Mouse (Mus musculus) erythroblast, embryonic 14.5 days (primary cell): ENCODE data around the gene Map4. TPM values are rescaled to one million over a fixed set of nuclear protein-coding genes. Genes with fewer than 3 reads are reported as not detected.

Experiments
- H3K27me3 ChIP-seq: 2 replicates; pipeline ENCODE4 v1.6.1; 2012; ENCODE audit warnings: inconsistent platforms; ENCODE audit not compliant: control insufficient read depth
- H3K36me3 ChIP-seq: 2 replicates; pipeline ENCODE4 v1.6.1; 2012; ENCODE audit warnings: mild to moderate bottlenecking, inconsistent platforms; ENCODE audit not compliant: control insufficient read depth
- H3K4me1 ChIP-seq: 2 replicates; pipeline ENCODE4 v1.6.1; 2012; ENCODE audit warnings: inconsistent platforms; ENCODE audit not compliant: control insufficient read depth
- H3K4me3 ChIP-seq: replicated peaks from 2 replicates; pipeline ENCODE3; 2012; ENCODE audit warnings: moderate library complexity, mild to moderate bottlenecking, inconsistent platforms
- H3K9me3 ChIP-seq: 2 replicates; pipeline ENCODE4 v1.6.1; 2012; ENCODE audit warnings: low read length, inconsistent platforms, mixed read lengths; ENCODE audit not compliant: control insufficient read depth
- GATA1 ChIP-seq: IDR thresholded peaks from 2 replicates; pipeline ENCODE4 v1.6.1; 2012; ENCODE audit warnings: low read length, inconsistent platforms, mixed read lengths
- TAL1 ChIP-seq: IDR thresholded peaks from 3 replicates; pipeline ENCODE4 v1.6.1; 2012; ENCODE audit warnings: low read length, inconsistent platforms, mixed read lengths
- polyA plus RNA-seq: library from polyadenylated mRNA; stranded (reverse); fragments of >175 nt; gene quantifications from 2 replicates; pipeline ENCODE4 v1.2.3, GENCODE M21; 2012

Gene Map4
- polyA plus RNA-seq, 1 experiment = 0.61 TPM

DNA sequence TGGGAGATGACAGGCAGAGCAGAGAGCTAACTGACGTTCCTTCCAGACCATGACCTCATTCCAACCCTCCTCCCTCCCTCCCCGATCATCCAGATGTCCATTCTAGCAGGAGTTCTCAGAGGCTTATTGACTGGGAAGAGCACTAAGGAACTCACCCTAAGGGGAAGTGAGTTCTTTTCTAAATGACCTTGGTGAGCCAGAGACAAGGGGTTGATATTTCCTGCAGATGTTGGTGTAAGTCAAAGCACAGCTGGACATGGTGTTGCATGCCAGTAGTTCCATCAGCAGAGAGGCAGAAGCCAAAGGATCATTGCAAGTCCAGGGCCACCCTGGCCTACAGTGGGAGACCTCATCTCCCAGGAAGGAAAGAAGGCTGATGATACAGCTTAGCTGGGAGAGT lies 33.2 kb upstream of the Map4 start:
- H3K36me3 ChIP-seq = peaks cover 33% of the 10 kb centered on the region

DNA sequence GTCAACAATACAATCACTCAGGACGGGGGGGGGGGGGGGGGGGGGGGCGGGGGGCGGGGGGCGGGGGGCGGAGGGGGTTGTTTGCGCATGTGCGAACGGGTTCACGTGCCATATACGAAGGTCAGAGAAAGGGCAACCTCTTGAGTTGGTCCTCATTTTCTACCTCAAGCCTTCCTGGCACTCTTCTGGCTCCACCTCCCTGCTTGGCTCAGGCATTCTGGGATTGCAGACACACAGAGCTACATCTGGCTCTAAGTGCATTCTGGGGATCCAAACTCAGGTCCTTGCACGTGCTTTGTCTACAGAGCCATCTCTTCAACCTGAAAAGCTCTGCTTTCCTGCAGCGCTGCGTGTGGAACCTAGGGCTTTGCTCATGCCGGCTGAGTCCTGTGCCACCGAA lies 31.9 kb upstream of the Map4 start:
- no peaks in the 10 kb centered on the region for H3K27me3 ChIP-seq
- H3K9me3 ChIP-seq = no peaks in the 10 kb centered on the region
- H3K4me1 ChIP-seq = no peaks in the 10 kb centered on the region; the same call in 1 of the 2 replicates
- TF ChIP-seq TAL1 (no peak), GATA1 (no peak)
- peaks cover 20% of the 10 kb centered on the region for H3K36me3 ChIP-seq
- H3K4me3 ChIP-seq = no peak overlapping the region

More for the DNA sequence above, 33.2 kb upstream of the Map4 start:
- no peak overlapping the region for H3K4me3 ChIP-seq
- no peaks in the 10 kb centered on the region for H3K9me3 ChIP-seq
- no peaks in the 10 kb centered on the region; the same call in 1 of the 2 replicates for H3K4me1 ChIP-seq
- no peaks in the 10 kb centered on the region for H3K27me3 ChIP-seq
- TF ChIP-seq GATA1 (no peak), TAL1 (no peak)

DNA sequence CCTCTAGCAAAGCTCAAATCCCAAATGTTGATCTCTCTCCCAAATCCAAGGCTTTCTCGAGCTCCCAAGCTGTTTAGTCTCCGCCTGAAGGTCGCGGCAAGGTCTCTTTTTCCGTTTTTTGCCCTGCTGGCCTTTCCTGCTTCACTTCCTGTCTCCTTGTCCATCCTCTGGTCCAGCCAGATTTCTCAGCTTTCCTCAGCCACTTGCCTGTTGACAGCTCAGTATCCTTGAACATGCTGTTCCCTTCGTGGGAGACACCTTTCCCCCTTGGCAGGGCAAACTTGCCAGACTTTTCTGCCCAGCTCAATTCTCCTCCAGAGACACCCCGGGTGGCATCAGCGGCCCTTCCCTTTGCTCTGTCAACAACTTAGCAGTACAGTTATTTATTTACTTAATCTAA lies 31.5 kb upstream of the Map4 start:
- peaks cover 16% of the 10 kb centered on the region for H3K36me3 ChIP-seq
- no peaks in the 10 kb centered on the region for H3K27me3 ChIP-seq
- no peak for TF ChIP-seq GATA1
- no peak for TF ChIP-seq TAL1
- no peaks in the 10 kb centered on the region; the same call in 1 of the 2 replicates for H3K4me1 ChIP-seq
- H3K4me3 ChIP-seq = no peak overlapping the region
- no peaks in the 10 kb centered on the region for H3K9me3 ChIP-seq

DNA sequence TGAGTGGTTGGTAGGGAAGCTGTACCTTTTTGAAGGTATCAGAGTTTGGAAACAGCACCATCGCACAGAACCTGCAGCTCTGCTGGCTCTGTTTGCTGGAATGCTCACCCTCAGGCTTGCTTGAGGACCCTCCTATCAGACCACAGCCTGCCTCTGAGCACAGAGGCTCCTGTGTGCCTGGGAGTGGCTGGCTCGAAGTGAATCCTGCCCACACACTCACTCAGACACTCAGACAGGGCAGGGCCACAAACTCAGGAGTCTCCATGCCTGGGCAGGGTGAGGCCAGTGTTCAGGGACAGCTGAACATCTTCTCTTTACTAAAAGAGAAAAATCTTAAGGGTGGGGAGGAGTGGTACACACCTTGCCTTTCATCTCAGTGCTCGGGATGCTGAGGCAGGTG lies 30.7 kb upstream of the Map4 start:
- H3K27me3 ChIP-seq = no peaks in the 10 kb centered on the region
- H3K9me3 ChIP-seq = no peaks in the 10 kb centered on the region
- no peaks in the 10 kb centered on the region; the same call in 1 of the 2 replicates for H3K4me1 ChIP-seq
- no peak overlapping the region for H3K4me3 ChIP-seq
- no peak for TF ChIP-seq GATA1
- TF ChIP-seq TAL1 = no peak
- H3K36me3 ChIP-seq = peaks cover 10% of the 10 kb centered on the region

DNA sequence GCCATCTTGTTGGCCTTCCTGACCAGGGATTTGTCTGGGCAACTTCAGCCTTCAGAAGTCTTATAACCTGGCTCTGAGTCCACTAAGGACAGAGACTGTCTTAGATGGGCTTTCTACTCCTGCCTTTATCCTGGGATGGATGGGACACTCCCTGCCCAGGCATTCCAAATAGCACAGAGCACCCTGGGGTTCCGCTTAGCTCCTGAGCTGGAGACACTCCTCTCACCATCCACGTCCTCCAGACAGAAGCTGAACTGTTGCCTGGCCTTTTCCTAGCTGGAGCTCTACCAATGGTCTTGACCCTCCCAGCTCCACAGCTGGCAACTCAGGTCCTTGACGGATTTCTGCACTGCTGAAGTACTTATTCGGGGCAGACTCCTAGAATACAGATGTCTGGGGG lies 29.0 kb upstream of the Map4 start:
- Histone ChIP-seq H3K36me3 (no peaks in the 10 kb centered on the region), H3K9me3 (no peaks in the 10 kb centered on the region), H3K27me3 (no peaks in the 10 kb centered on the region), H3K4me1 (no peaks in the 10 kb centered on the region), H3K4me3 (no peak overlapping the region)
- TF ChIP-seq GATA1 (no peak), TAL1 (no peak)

DNA sequence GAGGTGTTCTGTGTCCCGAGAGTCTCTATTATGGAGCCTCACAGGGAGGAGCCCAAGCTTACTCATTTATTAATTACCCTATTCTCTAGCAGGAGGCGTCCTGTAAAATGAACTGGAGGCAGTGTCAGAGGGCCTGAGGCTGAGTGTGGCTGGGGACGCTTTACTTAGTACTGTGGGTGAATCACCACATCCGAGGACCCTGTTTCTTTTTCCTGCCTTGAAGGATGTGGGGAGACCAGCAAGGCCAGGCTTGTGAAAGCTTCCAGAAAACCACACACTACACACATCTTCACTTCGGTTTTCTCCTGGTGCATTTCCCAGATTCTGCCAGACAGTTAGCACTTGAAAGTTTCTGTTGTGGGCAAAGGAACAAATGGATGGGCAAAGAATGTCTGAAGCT lies 28.5 kb upstream of the Map4 start:
- H3K36me3 ChIP-seq = no peaks in the 10 kb centered on the region
- no peaks in the 10 kb centered on the region for H3K9me3 ChIP-seq
- H3K4me3 ChIP-seq = no peak overlapping the region
- H3K27me3 ChIP-seq = no peaks in the 10 kb centered on the region
- H3K4me1 ChIP-seq = peaks cover 3% of the 10 kb centered on the region; the same call in 1 of the 2 replicates
- no peak for TF ChIP-seq TAL1
- no peak for TF ChIP-seq GATA1

DNA sequence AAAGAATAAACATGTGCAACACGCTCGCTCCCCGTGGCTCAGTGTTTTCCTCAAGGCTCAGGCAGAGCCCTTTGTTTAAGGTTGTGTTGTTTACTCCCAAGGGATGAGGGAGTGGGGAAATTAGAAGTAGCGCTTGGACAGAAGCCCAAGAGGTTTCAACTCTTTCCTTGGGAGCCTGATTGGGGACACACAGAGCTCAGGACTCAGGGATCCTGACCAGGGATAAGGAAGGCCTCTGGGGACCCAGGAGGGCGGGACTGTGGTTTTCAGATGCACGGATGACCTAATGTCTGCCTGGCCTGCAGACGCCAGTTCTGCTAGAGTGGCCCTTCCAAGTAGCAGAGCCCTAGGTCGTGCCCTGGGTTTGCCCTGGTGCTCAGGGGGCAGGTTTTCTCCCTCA lies 24.0 kb upstream of the Map4 start:
- Histone ChIP-seq H3K9me3 (no peaks in the 10 kb centered on the region), H3K36me3 (no peaks in the 10 kb centered on the region), H3K27me3 (no peaks in the 10 kb centered on the region), H3K4me1 (peaks cover 3% of the 10 kb centered on the region; the same call in 1 of the 2 replicates), H3K4me3 (no peak overlapping the region)
- no peak for TF ChIP-seq GATA1
- no peak for TF ChIP-seq TAL1

DNA sequence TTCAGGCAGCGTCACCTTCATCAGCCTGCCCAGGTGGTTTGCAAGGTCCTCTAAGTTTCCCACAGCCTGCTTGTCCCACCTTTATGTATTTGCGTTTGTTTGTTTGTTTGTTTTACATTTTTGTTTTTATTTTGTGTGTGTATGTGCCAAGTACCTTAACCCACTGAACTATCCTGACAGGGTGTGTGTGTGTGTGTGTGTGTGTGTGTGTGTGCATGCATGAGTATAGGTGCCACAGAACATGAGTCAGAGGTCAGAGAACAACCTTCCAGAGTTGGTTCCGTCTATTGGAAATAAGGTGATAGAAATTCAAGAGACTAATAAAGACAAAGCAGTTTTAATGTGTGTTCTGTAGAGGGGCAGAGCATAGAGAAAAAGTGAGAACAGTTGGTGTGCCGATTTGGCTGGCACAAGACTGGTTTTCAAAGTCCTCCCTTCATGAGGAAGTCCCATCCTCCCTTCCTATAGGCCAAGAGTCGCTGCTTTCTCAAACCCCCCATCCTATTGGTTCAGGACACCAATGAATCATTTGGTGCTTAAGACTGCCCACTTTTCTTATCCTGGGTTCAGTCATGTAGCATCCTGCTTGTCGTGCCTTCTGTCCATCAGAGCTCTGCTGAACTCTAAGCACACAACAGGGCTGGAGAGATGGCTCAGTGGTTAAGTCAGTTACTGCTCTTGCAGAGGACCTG lies 23.3 kb upstream of the Map4 start:
- Histone ChIP-seq H3K4me1 (peaks cover 3% of the 10 kb centered on the region; the same call in 1 of the 2 replicates), H3K27me3 (no peaks in the 10 kb centered on the region), H3K4me3 (no peak overlapping the region), H3K9me3 (no peaks in the 10 kb centered on the region), H3K36me3 (no peaks in the 10 kb centered on the region)
- TF ChIP-seq TAL1 = no peak
- no peak for TF ChIP-seq GATA1

DNA sequence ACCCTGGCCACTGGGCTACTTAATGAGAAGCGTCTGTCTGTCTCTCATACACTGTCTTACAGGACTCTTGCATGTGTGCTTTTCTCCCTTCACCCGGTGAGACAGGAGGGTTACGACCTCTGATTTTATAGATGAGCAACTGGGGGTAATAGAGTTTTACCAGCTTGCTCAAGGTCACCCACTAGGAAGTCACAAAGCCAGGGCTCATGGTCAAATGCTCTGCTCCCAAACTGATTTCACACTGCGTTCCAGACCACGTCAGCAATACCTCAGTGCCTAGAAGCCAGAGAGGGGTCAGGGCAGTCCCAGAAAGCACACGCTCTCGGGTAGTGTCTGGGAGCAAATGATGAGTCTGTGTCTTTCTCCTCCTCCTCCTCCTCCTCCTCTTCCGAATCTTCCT lies 22.2 kb upstream of the Map4 start:
- Histone ChIP-seq H3K4me1 (peaks cover 3% of the 10 kb centered on the region; the same call in 1 of the 2 replicates), H3K36me3 (no peaks in the 10 kb centered on the region), H3K9me3 (no peaks in the 10 kb centered on the region), H3K4me3 (no peak overlapping the region), H3K27me3 (no peaks in the 10 kb centered on the region)
- TF ChIP-seq TAL1 = no peak
- TF ChIP-seq GATA1 = no peak

DNA sequence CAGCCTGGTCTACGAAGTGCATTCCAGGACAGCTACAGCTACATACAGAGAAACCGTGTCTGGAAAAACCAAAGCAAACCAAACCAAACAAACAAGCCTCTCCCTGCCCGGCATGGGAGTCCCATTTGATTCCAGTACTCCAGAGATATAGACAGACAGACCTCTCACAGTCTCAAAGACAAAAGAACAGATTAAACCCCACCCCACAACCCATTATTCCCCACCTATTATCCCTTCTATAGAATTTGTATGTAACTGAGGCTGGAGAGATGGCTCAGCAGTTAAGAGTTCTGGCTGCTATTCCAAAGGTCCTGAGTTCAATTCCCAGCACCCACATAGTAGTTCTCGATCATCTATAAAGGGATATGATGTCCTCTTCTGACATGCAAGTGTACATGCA lies 21.3 kb upstream of the Map4 start:
- Histone ChIP-seq H3K4me3 (no peak overlapping the region), H3K27me3 (no peaks in the 10 kb centered on the region), H3K9me3 (no peaks in the 10 kb centered on the region), H3K4me1 (peaks cover 3% of the 10 kb centered on the region; the same call in 1 of the 2 replicates), H3K36me3 (no peaks in the 10 kb centered on the region)
- no peak for TF ChIP-seq TAL1
- TF ChIP-seq GATA1 = no peak
